Mouse (Mus musculus): ENCODE measurements at regions not wholly inside any gene's neighbourhood (a gene's known extent, or its start where the extent isn't known, plus 50 kb on each side); places are given as distances from the start of the nearest gene placed in this dataset.

DNA sequence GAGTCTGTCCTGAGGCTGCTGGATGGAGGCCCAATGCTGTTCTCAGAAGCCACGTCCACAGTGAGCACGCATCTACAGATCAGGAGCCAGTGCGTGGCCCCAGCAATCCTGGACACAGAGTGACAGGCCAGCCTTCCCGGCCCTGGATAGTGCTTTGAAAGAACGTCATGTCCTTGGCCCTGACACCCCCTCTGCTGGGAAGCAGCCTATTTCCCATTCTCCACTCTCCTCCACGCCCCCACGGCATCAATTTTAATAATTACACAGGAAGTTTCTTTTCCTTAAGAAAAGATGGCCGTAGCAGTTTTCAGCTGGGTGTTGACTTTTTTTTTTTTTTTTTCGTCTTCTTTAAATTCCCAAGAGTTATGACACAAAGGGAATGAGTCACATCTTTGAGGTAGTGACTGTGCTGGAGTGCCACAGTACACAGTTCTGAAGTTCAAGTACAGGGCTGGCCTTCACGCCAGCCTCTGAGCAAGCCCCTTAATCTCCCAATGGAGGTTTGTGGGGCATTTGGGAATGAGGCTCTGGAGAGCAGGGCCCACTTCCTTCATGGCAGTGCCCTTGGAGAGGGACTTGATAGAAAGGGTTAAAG is 1280.1 kb upstream of the A1bg start:
- WGBS, result 81% methylated on average over 10 of the region's 10 CpGs
- Histone ChIP-seq H3K4me1 (ENCODE audit: insufficient read depth) (no peaks in the 10 kb centered on the region), H3K27me3 (ENCODE audit: insufficient read depth, low read length) (no peaks in the 10 kb centered on the region), H3K4me3 (ENCODE audit: low read depth, low read length) (no peak overlapping the region), H3K36me3 (ENCODE audit: insufficient read depth) (no peaks in the 10 kb centered on the region), H3K9me3 (ENCODE audit: low read length) (no peaks in the 10 kb centered on the region), H3K9ac (no peak overlapping the region), H3K27ac (ENCODE audit: low read depth, low read length) (no peak overlapping the region), H3K4me2 (ENCODE audit: low read depth) (no peak overlapping the region)
- TF ChIP-seq CTCF (IDR thresholded peaks at IDR 0.05; ENCODE audit: low read depth), result no peak
- no peak for DNase-seq
- no peak for ATAC-seq

DNA sequence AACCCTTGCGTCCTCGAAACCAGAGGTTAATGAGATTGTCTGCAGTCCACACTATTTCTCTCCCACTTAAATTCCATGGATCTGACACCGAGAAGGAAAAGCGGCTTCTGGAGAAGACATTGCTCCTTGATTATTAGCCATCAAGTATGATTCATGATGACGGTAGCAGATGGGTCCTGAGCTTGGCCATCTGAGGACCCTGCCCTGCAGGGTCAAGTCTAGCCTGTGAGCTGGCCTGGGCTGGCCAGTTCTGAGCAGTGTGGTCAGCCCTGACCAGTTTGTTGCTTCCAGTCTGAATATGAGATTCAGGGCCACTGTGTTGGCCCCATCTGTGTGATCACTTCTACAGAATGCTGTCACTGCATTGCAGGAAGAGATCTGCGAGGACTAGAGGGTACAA is 1275.9 kb upstream of the A1bg start:
- no peaks in the 10 kb centered on the region for H3K36me3 ChIP-seq (ENCODE audit: insufficient read depth)
- ATAC-seq (no peak), DNase-seq (no peak)
- 97% methylated on average over 6 of the region's 6 CpGs for WGBS
- no peak for TF ChIP-seq CTCF (IDR thresholded peaks at IDR 0.05; ENCODE audit: low read depth)
- H3K9me3 ChIP-seq (ENCODE audit: low read length), result no peaks in the 10 kb centered on the region
- no peak overlapping the region for H3K9ac ChIP-seq
- H3K27me3 ChIP-seq (ENCODE audit: insufficient read depth, low read length), result no peaks in the 10 kb centered on the region
- H3K4me1 ChIP-seq (ENCODE audit: insufficient read depth), result no peaks in the 10 kb centered on the region
- no peak overlapping the region for H3K4me3 ChIP-seq (ENCODE audit: low read depth, low read length)
- no peak overlapping the region for H3K27ac ChIP-seq (ENCODE audit: low read depth, low read length)
- no peak overlapping the region for H3K4me2 ChIP-seq (ENCODE audit: low read depth)

DNA sequence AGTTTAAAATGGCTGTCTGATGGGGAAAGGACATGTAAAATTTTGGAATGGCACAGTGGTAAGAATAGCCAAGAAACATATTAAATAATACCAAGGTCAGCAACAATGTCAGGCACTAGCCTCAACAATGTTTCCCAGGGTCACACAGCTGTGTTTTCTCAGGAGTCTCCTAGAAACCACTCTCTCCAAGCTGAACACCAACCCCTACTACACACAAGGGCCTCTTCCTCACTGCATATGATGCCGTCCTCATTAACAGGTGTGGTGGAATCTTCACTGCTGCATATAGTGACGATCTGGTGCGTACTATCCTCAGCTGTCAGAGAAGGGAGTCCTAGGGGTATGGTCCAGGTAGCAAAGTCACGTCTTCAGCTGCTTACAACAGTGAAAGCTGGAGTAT is 1275.4 kb upstream of the A1bg start:
- 95% methylated on average over 4 of the region's 4 CpGs for whole genome bisulfite sequencing
- H3K4me3 ChIP-seq (ENCODE audit: low read depth, low read length), result no peak overlapping the region
- TF ChIP-seq CTCF (IDR thresholded peaks at IDR 0.05; ENCODE audit: low read depth), result no peak

DNA sequence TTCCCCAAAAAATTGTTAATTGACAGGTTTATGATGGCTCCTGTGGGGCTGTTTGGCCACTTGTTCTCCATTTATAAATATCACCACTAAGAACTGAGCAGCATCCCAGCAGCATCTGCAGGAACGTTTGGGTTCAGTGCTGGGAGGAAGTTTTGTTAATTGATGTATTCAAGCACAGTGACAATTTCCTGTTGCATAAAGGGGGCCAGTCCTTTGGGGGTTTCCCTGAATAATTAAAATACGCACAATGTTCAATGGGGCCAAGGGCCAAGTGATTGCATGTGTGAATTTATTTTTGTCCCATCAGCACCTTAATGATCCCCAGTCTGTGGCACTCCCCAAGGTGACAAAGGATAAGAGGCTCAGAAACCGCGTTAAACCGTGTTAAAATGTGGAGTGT is 1272.6 kb upstream of the A1bg start:
- Histone ChIP-seq H3K27ac (ENCODE audit: low read depth, low read length) (no peak overlapping the region), H3K9ac (no peak overlapping the region)
- WGBS, result 60% methylated on average over 5 of the region's 5 CpGs

More for the DNA sequence above, 1275.4 kb upstream of the A1bg start:
- Histone ChIP-seq H3K27me3 (ENCODE audit: insufficient read depth, low read length) (no peaks in the 10 kb centered on the region), H3K9ac (no peak overlapping the region), H3K27ac (ENCODE audit: low read depth, low read length) (no peak overlapping the region), H3K9me3 (ENCODE audit: low read length) (no peaks in the 10 kb centered on the region), H3K36me3 (ENCODE audit: insufficient read depth) (no peaks in the 10 kb centered on the region), H3K4me1 (ENCODE audit: insufficient read depth) (no peaks in the 10 kb centered on the region), H3K4me2 (ENCODE audit: low read depth) (no peak overlapping the region)
- ATAC-seq (no peak), DNase-seq (no peak)

DNA sequence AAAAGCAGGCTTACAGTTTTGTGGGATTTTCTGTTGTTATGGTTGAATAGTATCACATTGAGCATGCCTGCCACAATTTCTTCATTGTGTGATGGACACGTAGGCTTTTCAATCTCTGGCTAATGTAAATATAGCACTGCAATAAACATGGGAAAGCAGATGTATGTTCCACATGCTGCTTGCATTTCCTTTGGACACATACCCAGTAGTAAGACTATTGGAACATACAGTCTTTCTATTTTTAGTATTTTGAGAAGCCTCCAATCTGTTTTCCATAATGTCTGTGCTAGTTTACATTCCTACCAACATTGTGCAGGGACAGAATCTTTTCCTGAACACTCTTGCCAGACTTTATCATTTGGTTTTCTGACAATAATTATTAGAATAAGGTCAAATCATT is 1269.9 kb upstream of the A1bg start:
- Histone ChIP-seq H3K27ac (ENCODE audit: low read depth, low read length) (peak overlapping the region; percentile 57; the same call in 1 of the 2 replicates), H3K4me3 (ENCODE audit: low read depth, low read length) (no peak overlapping the region), H3K9me3 (ENCODE audit: low read length) (no peaks in the 10 kb centered on the region), H3K36me3 (ENCODE audit: insufficient read depth) (no peaks in the 10 kb centered on the region), H3K27me3 (ENCODE audit: insufficient read depth, low read length) (no peaks in the 10 kb centered on the region), H3K9ac (no peak overlapping the region), H3K4me1 (ENCODE audit: insufficient read depth) (peaks cover 4% of the 10 kb centered on the region; the same call in 1 of the 2 replicates), H3K4me2 (ENCODE audit: low read depth) (no peak overlapping the region)
- TF ChIP-seq CTCF (IDR thresholded peaks at IDR 0.05; ENCODE audit: low read depth), result no peak
- ATAC-seq (peak; percentile 71), DNase-seq (peak; percentile 60)
- WGBS, result 71% methylated on average over 1 of the region's 1 CpGs

More for the DNA sequence above, 1272.6 kb upstream of the A1bg start:
- H3K9me3 ChIP-seq (ENCODE audit: low read length), result no peaks in the 10 kb centered on the region
- ATAC-seq, result no peak
- H3K4me2 ChIP-seq (ENCODE audit: low read depth), result no peak overlapping the region
- no peaks in the 10 kb centered on the region for H3K36me3 ChIP-seq (ENCODE audit: insufficient read depth)
- no peak overlapping the region for H3K4me3 ChIP-seq (ENCODE audit: low read depth, low read length)
- no peaks in the 10 kb centered on the region for H3K4me1 ChIP-seq (ENCODE audit: insufficient read depth)
- TF ChIP-seq CTCF (IDR thresholded peaks at IDR 0.05; ENCODE audit: low read depth), result no peak
- no peak for DNase-seq
- no peaks in the 10 kb centered on the region for H3K27me3 ChIP-seq (ENCODE audit: insufficient read depth, low read length)

DNA sequence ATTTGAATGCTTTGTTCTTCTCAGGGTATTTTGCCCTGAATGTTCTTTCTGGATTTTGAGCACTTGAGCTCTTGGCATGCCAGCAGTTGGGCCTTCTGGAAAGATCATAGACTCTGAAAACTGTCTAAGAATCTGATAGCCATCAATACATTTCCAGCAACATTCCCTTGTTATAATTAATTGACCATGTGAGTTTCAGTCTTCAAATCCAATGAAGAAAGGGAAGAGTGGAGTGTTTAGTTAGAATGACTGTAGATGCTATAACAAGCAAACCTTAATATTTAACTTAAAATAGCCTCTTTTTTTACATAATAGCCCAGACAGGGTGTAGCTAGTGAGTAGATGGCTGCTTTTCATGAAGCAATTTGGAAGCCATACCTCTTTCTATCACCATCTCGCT is 1268.8 kb upstream of the A1bg start:
- no peak overlapping the region for H3K4me3 ChIP-seq (ENCODE audit: low read depth, low read length)
- no peak overlapping the region for H3K9ac ChIP-seq
- DNase-seq (no peak), ATAC-seq (no peak)
- no peaks in the 10 kb centered on the region for H3K36me3 ChIP-seq (ENCODE audit: insufficient read depth)
- no peak overlapping the region for H3K27ac ChIP-seq (ENCODE audit: low read depth, low read length)
- H3K4me1 ChIP-seq (ENCODE audit: insufficient read depth), result peaks cover 4% of the 10 kb centered on the region; the same call in 1 of the 2 replicates
- no peak for TF ChIP-seq CTCF (IDR thresholded peaks at IDR 0.05; ENCODE audit: low read depth)
- no peaks in the 10 kb centered on the region for H3K9me3 ChIP-seq (ENCODE audit: low read length)
- H3K27me3 ChIP-seq (ENCODE audit: insufficient read depth, low read length), result no peaks in the 10 kb centered on the region
- WGBS, result 97% methylated on average over 1 of the region's 1 CpGs
- no peak overlapping the region for H3K4me2 ChIP-seq (ENCODE audit: low read depth)

DNA sequence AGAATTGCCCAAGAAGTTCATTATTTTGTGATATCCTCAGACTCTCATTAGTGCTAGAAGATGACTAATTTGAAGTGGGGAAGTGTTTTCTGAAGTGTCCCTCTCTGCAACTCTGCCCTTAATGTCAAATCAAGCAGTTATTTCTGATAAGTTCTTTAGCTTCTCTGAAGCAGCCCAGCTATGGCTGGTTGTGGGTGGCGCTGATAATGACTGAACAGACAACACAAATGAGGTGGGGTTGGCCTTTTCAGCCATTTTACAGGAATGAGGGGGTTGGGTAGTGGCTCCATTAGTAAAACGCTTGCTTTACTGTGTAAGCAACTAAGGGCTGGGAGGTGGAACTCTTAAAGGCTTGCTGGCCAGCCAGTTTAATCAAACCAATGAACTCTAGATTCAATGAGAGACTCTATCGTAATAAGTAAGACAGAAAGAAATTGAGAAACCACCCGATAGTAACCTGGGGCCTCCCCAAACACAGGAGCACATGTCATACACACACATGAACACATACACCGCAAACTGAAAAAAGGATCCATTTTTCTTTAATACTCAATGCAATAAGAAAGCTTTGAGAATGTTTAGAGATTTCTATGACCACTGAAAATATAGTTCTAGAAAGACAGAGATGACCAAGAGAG is 1268.3 kb upstream of the A1bg start:
- DNase-seq (no peak), ATAC-seq (no peak)
- 88% methylated on average over 5 of the region's 5 CpGs for WGBS
- TF ChIP-seq CTCF (IDR thresholded peaks at IDR 0.05; ENCODE audit: low read depth), result no peak
- Histone ChIP-seq H3K4me3 (ENCODE audit: low read depth, low read length) (no peak overlapping the region), H3K4me1 (ENCODE audit: insufficient read depth) (peaks cover 4% of the 10 kb centered on the region; the same call in 1 of the 2 replicates), H3K36me3 (ENCODE audit: insufficient read depth) (no peaks in the 10 kb centered on the region), H3K9ac (no peak overlapping the region), H3K27me3 (ENCODE audit: insufficient read depth, low read length) (no peaks in the 10 kb centered on the region), H3K9me3 (ENCODE audit: low read length) (no peaks in the 10 kb centered on the region), H3K27ac (ENCODE audit: low read depth, low read length) (no peak overlapping the region), H3K4me2 (ENCODE audit: low read depth) (no peak overlapping the region)
